Mouse (Mus musculus) 416B (cell line): ENCODE data around the gene H2-DMa.

Experiments
- DNase-seq: peaks from one replicate; pipeline ENCODE4 v3.0.0; 2011; ENCODE audit warnings: low read depth

Gene H2-DMa

DNA sequence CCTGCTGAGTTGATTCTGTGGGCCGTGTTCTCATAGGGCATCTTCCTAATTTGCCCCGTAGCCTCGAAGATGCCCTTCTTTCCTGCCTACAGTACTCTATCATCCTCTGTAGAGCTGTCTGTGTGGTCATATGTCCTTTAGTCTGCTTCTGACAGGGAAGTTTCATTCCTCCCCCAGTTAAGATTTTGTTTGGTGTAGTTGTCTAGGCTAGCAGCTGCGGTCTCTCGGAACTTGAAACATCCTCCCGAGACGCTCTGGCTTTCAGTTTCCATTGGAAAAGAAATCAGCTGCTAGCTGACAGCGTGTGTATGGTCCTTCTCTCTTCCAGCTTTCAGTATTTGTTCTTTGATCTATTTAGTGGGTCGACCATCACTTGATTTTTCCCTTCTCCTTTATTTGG is 14.5 kb upstream of the H2-DMa start:
- DNase-seq: no peak

DNA sequence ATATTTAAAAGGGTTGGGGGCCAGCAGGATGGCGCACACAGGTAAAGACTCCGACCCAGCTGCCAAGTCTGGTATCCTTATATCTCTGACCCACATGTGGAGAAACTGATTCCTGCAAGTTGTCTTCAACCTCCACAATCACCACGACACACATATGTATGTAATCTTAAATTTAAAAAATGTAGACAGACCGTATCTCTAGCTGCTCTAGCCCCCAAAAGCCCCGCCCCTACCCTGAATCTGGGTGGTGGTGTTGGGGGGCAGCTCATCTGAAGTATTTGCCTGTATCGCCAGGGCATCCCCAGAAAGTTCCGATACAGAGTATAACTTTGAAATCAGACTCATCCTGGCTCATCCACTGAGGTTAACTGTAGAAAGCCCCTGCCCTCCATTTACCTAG is 12.8 kb upstream of the H2-DMa start:
- DNase-seq: no peak

DNA sequence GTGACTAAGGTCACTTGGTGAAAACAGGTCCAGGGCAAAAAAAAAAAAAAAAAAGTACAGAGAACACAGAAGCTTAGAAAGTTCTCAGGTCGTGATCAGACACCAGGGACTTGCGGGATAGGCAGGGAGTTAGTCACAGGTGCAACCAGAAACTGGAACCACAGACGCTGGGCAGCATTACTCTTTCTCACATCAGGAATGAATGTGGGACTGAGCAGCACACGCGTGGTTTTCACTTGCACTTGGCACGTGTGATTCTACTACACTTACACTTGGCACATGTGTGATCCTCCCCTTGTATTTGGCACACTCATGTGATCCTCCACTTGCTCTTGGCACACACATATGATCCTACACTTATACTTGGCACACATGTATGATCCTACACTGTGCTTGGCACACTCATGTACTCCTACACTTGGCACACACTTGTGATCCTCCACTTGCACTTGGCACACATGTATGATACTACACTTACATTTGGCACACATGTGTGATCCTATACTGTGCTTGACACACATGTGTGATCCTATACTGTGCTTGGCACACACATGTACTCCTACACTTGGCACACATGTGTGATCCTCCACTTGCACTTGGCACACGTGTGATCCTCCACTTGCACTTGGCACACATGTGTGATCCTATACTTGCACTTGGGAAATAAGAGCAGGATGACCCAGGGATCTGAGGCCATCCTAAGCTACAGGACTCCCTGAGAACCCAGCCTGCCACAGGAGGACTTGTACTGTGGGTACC is 12.1 kb upstream of the H2-DMa start:
- DNase-seq: no peak

DNA sequence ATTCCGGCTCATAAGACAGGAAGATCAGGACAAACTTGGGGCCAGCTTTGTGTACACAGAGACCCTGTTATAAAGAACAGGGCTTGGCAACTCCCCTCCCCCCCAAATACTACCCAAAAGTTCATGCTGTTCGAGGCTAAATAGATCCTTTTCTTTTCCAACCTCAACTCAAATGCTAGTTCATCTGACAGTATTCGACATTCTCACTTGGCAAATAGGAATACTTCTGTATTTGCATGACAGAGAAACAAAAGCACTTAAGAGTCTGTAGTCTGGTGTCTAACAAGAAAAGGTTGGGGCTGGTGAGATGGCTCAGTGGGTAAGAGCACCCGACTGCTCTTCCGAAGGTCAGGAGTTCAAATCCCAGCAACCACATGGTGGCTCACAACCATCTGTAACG is 10.9 kb upstream of the H2-DMa start:
- no peak for DNase-seq

DNA sequence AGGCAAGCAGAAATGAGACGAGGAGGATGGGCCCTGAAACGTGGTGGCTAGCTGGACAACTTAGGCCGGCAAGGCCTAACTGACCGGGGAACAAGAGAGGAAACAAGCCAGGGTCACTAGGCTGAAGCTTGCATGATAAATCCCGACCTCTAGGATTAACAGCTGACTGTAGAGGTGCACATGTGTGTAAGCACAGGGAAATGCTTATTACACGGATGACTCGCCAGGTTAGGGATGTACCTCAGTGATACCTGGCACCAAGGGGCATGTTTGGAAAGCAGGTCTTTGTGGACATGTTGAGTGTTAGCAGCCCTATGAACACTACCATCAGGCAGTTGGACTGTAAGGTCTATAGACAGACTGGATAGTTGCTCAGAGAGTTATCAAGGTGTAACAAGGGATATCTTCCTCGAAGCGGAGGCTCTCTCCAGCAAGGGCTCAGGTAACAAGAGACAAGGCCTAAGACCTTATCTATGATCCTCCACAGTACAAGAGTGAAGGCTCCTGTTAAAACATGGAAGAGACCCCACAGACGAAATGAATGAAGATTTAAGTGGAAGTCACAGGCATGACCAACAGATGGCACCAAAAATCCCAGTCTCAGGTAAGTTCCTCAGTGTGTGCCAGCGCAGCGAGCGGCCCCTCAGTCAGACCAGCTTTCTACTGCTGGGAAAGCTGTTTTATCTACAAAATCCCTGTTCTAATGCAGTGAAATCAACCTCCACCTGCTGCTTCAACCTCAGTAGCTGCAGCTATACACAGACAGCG is 10.1 kb upstream of the H2-DMa start:
- no peak for DNase-seq

DNA sequence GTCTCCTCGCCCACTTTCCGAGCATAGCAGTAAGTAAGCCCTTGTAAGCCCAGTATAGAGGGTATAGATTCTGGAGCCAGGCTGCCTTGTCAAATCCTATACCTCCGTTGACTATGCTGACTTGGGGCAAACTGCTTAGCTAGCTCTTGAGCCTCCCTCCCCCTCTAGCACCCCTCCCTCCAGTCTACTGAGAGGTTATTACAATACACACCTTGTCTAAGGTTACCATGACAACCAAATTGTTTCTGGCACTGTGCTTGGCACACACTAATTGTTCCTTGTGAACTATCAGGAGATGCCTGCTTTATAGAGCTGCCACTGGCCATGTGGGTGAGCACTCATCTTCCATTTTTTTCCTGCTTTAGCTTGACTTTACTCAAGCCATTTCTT is 9.5 kb upstream of the H2-DMa start:
- peak; percentile 39 for DNase-seq

DNA sequence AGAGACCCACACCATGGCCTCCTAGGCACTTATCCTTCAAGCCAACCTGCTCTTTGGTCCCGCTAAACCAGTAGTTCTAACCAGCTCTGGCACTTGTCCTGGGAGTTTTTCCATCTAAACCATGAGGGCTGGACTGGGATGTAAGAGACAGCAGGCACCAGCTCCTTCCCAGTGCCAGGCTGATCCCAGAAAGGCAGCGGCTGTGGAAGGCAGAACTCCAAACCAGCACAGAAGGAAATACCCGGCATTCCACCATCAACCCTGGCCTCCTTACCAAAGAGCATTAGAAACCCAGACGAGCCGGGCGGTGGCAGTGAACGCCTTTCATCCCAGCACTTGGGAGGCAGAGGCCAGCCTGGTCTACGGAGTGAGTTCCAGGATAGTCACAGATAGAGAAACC is 9.0 kb upstream of the H2-DMa start:
- no peak for DNase-seq

DNA sequence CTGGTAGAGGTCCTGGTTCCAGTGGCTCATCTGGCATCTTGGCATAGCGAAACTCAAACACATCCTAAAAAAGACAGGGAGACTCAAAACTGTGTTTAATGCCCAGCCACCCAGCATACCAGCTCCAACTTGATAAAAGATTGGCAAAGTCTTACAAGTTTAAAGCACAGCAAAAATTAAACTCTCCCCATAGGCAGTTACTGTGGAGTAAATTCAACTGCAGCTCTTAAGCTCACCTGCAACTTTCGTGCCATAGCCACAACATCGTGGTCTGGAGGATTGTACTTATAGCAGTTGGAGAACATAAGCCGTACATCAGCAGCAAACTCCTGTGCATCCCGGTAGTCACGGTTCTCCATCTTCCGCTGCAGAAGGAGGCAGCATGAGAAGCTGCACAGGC is 5.2 kb upstream of the H2-DMa start:
- DNase-seq: no peak

DNA sequence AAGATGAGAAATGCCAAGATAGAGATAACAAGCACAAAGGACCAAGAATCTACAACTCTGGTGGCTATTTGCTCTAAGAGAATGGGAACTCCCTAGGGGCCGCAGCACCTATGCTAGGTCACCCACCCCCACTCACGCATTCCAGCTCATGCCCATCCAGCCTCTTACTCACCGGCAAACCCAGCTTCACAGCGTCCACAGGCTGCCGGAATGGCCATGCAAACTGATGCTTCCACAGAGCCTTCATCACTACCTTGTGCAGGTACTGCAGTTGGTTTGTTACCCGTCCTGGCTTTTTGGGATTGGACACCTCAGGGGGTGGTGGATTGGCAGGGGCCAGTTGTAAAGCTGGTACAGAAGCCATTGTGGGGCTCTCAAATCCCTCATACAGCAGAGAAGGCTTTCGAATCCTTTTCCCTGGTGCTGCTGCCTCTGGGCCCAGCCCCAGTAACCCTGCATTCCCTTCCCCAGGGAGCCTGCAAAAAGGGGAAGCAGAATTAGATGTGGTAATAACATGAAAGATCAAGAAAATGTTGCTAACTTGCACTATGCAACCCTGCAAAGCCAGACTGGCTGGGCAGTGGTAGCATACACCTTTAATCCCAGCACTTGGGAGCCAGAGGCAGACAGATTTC is 2.5 kb upstream of the H2-DMa start:
- DNase-seq: peak; percentile 49

DNA sequence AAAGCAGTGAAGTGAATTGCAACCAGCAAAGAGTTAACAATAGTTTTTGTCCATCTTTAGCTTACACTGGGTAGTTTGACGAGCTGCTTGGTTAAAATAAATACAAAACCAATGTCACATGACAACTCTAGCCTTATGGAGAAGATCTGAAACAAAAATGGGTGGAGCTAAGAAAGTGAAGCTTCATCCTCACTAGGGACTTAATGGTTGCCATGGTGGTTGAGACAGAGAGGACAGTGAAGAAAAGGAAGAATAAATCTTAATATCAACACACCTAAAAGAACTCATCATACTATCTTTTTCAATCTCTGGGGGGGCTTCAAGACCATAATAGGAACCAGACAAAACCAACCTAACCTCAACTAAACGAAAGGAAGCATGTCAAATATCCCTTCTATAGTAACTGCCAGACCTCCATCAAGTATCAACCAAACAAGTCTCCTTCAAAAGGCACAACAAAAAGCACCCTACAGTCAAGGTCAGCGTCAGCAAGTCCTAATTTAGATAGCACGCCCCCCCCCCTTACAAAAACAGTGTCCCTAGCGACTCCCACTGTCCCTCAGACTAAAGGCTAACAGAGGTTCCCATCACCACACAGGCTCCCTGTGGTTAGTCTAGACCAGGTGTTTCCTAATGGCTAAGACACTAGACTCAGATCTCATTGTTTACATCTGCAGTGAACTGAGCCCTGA is 1.8 kb upstream of the H2-DMa start:
- peak; percentile 73 for DNase-seq

DNA sequence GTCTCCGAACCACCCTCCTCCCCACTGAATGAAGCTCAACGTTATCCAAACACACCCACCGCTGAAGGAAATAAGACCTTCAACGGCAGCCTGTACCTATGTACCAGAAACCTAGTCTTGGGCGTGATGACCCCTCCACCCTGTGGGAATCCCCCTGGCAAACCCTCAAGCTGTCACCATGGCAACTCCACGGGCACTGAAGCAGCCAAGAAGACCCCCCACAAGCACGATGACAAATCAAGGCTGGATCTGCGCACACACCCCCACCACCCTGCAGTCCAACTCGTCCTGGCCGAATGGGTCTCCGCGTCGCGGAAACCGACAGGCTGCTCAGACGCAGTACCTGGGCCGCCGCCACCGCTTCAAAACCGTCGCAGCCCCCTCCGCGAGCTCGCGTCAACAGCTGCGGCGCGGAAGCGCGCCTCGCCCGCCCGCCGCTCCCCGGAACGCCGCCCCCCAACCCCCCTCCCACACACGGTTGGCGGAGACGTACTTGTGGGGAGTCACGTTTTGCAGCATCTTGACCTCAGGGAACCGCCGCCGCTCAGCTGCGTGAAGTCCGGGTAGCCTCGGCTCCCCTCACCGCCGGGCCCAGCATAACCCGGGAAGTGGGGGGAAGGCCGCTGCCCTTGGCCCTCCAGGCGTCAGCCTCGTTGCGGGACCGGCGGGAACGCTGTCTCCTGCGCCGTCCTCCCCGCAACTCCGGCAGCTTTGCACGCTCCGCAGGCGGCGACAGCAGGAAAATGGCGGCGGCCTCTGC is 1.0 kb upstream of the H2-DMa start:
- peak; percentile 41 for DNase-seq

DNA sequence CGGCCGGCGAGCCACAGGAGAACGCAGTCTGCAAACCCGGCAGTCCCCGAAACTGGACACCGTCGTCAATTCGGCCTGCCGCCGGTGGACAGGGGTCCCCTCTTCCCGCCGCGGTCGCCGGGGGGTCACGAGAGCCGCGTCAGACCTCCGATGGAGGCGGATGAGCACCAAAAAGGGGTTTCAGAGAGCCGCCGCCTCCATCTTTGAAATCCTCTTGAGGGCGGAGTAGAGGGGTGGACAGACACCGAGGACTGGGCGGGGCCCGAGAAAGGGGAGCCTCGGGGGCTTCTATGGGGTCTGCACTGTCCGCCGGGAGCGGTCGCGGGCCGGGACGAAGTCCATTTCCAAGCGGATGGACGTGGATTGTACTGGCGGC is 480 bp upstream of the H2-DMa start:
- no peak for DNase-seq

DNA sequence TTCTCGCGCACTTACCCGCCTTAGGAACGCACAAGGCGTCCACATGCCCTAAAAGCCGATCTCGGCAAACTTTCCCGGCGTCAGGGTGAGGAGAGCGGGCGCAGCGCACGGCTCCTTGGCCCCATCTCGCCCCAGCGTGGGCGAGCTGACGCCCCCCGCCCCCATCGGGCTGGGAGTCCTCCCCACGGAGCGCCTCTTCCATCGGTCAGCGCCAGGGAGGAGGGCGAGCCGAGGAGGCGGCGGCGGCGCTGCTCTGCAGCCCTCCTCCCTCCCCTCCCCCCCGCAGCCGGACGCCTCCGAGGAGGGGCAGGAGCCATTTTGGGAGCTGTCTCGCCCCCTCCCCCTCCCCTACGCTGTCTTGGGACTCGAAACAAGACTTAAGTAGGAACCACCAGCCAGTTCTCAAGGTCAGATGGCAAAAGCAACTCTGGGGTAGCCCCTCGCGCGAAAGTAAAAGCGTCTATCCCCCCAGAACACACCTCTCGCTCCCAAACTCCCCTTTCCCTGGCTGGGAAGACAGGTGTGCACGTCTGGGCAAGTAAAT is 911 bp downstream of the H2-DMa start:
- peak; percentile 91 for DNase-seq

DNA sequence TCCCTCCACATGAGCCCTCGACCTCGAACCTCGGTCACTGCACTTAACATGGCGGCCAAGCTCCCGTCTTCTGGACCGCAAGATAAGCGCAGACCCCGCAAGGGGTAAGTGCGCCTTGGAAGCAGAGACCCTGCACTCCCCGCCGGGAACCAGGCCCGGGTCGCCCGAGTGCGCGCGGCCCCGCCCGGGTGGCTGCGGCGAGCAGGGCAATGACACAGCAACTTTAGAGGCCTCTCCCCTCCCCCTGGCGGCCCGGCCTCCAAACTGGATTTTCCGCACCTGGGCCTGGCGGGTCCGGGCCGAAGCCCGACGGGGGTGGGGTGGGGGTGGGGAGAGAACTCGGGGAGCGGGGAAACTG is 1.5 kb downstream of the H2-DMa start:
- peak; percentile 89 for DNase-seq

DNA sequence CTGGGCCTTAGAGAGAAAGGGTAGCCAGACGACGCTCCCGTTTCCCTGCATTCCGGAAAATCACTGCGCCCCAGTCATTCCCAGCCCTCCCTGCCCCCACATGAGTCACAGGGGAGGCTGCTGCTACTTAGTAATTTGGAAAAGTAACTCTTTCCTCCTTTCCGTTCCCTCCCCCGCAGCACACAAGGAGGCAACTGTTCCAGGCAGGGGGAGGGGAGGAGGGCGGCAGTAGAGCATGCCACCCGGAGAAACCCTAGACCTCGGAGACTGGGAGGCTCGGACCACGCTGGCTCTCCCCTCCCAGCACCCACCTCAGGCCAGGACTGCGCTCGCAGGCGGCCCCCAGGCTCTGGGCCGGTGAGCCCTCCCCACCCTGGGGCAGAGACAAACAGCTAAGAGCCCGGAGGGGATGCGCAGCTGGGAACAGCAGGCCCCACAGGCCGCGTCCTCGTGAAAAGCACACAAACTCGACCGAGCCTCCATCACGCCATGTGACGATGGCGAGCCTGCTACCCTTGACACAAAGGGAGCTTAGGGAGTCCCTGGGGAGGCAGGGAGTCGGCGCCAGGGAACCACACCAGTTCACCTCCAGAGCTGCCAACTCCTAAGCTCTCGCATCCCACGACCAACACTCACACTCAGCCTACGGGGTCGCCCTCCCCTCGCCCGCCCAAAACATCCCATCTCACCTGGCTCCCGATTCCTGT is 2.0 kb downstream of the H2-DMa start:
- peak; percentile 87 for DNase-seq

DNA sequence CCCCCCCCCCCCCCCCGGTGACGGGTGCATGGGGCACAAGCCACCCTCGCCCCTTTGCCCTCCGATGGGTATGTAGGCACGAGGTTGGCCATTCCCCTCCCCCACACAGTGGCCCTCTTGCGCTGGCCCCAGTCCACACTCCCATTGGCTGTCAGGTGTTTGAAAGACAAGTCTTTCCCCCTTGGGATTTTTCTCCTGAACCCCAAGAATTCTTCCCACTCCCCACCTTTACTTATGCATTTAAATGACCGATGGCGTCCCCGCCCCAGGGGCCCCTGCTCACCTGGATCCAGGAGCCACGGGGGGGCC is 2.5 kb downstream of the H2-DMa start:
- peak; percentile 90 for DNase-seq

DNA sequence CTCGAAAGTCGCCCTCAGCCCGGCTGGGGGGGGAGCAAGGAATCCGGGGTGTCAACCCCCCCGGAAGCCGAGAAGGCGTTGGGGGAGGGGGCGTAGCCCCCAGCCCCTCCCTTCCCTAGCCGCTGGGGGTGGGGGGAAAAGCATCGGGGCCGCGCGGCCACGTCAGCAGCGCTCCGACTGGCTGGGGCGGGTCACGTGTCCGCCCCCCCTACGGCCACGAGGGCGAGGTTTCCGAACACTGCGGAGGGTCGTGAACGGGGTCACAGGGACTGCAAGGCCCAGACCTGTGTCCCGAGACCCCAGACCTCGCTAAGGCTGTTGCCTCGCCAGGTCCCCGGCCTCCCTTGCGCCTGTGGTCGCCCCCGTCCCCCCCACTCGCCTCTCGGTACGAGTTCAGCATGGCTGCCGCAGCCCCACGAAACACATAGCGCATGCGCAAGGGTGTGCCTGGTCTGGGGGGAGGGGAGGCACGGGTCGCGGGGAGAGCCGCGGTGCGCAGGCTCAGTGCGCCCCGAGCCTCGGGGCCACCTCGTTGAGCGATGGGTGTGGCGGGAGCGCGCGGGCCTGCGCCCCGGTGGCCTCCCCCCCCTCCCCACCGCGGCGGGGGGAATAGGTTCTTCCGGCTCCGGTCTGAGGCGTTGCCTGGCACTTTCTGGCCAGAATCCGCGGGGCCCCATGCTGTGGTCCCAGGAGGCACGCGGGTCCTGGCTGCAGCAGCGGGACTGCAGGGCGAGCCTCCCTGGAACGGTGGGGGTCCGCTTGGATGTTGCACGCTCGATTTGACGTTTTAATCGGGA is 3.0 kb downstream of the H2-DMa start, which contains the start of gene Brd2:
TSS of gene Brd2 (minus strand) at position 447 of the 797 bp plus-strand sequence.
- DNase-seq: peak; percentile 97

DNA sequence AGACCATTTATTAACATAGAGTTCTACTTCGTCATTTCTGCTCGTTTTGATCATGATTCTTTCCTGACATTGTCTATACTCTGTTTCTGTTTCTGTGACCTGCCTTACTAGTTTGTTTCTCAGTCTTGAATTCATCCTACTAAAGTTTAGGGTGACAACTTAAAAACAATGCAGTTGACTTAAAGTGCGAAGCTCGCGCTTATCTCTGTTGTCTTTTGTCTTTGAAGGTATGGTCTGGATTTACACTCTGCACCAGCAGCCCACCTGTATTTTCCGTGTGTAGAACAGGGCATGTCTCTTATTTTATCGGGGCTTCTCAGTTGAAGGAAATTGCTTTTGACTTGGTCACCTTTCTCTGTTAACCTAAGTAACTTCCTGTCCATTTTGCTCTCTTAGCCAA is 3.8 kb downstream of the H2-DMa start:
- no peak for DNase-seq

DNA sequence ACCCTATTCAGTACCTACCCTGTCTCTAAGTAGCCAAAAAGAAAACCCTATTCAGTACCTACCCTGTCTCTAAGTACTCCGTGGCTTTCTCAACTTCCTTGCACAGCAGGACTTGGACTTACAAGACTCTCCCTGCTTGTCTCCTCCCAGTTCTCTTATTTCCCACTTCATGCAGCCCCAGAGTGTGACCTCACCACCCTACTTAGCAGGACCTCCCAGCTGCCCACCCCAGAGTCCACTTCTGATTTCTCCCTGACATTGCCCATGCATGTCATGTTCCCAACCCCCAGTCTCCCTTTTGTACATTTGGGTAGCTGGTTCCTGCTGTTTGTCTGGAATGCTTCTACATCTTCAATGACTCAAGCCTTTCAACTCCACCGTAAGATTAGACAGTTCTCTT is 4.2 kb downstream of the H2-DMa start:
- DNase-seq: peak; percentile 81

DNA sequence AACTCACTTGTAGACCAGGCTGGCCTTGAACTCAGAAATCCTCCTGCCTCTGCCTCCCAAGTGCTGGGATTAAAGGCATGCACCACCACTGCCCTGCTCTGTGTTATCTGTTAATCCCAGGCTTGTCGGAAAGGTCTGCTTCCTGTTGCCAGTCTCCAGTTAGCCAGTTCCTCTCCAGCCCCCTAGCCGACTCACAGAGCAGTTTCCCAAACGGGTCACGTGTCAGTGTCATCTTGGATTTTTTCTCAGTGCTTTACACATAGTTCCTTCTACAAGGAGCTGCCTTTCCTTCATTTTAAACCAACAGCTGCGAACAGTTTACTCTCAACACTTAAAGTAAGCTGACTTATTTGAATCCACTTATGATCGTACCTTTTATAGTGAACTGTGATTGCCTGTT is 5.3 kb downstream of the H2-DMa start:
- peak; percentile 92 for DNase-seq
